Mouse (Mus musculus): ENCODE measurements around the gene Cbfa2t3. TPM values are rescaled to one million over a fixed set of nuclear protein-coding genes. Genes with fewer than 3 reads are reported as not detected.

Gene Cbfa2t3
- polyA plus RNA-seq, 2 experiments: 1.9 to 3.3 TPM

GRCm38 (mm10) chr8:122652643-122653042 lies 46.3 kb downstream of the Cbfa2t3 start:
- DNase-seq (ENCODE audit: low read depth in 3 of 3, low spot score in 3 of 3) (no peak), ATAC-seq (ENCODE audit: insufficient read depth) (no peak)
- WGBS (ENCODE audit: insufficient replicate concordance): 60% methylated on average over 6 of the region's 6 CpGs
- no peaks in the 10 kb centered on the region; the same call in none of the 2 replicates for H3K36me3 ChIP-seq (replicated peaks; ENCODE audit: control insufficient read depth, insufficient read depth, low read depth)
- no peak overlapping the region for H3K9ac ChIP-seq (replicated peaks)
- no peaks in the 10 kb centered on the region for H3K9me3 ChIP-seq (ENCODE audit: control insufficient read depth, low read length)
- no peak overlapping the region for H3K4me3 ChIP-seq (ENCODE audit: insufficient read depth in 1 of 2, low read depth in 2 of 2, low read length in 2 of 2)
- TF ChIP-seq EP300 (IDR thresholded peaks at IDR 0.05; ENCODE audit: low read depth) (no peak), CTCF (IDR thresholded peaks at IDR 0.05; ENCODE audit: low read depth) (no peak)
- no peaks in the 10 kb centered on the region for H3K27me3 ChIP-seq (ENCODE audit: control insufficient read depth, insufficient read depth, low read length)
- no peaks in the 10 kb centered on the region for H3K4me1 ChIP-seq (replicated peaks; ENCODE audit: control insufficient read depth in 2 of 2, insufficient read depth in 2 of 2, low read length in 1 of 2)
- H3K4me2 ChIP-seq (ENCODE audit: low read depth): no peak overlapping the region
- H3K27ac ChIP-seq: no peak overlapping the region

- H3K9ac ChIP-seq (replicated peaks): no peak overlapping the region
- no peaks in the 10 kb centered on the region for H3K4me1 ChIP-seq (replicated peaks; ENCODE audit: control insufficient read depth in 2 of 2, insufficient read depth in 2 of 2, low read length in 1 of 2)
- WGBS (ENCODE audit: insufficient replicate concordance): 71% methylated on average over 16 of the region's 16 CpGs
- no peak for ATAC-seq (ENCODE audit: insufficient read depth)
- no peak for DNase-seq (ENCODE audit: low read depth in 3 of 3, low spot score in 3 of 3)
- H3K27me3 ChIP-seq (ENCODE audit: control insufficient read depth, insufficient read depth, low read length): no peaks in the 10 kb centered on the region
- H3K4me2 ChIP-seq (ENCODE audit: low read depth): no peak overlapping the region
- H3K4me3 ChIP-seq (ENCODE audit: insufficient read depth in 1 of 2, low read depth in 2 of 2, low read length in 2 of 2): no peak overlapping the region
- H3K36me3 ChIP-seq (replicated peaks; ENCODE audit: control insufficient read depth, insufficient read depth, low read depth): no peaks in the 10 kb centered on the region; the same call in none of the 2 replicates
- H3K9me3 ChIP-seq (ENCODE audit: control insufficient read depth, low read length): no peaks in the 10 kb centered on the region
- no peak overlapping the region for H3K27ac ChIP-seq
- TF ChIP-seq EP300 (IDR thresholded peaks at IDR 0.05; ENCODE audit: low read depth) (no peak), CTCF (IDR thresholded peaks at IDR 0.05; ENCODE audit: low read depth) (no peak)
These were observed 47.5 kb downstream of the Cbfa2t3 start for GRCm38 (mm10) chr8:122651326-122651921.

DNA sequence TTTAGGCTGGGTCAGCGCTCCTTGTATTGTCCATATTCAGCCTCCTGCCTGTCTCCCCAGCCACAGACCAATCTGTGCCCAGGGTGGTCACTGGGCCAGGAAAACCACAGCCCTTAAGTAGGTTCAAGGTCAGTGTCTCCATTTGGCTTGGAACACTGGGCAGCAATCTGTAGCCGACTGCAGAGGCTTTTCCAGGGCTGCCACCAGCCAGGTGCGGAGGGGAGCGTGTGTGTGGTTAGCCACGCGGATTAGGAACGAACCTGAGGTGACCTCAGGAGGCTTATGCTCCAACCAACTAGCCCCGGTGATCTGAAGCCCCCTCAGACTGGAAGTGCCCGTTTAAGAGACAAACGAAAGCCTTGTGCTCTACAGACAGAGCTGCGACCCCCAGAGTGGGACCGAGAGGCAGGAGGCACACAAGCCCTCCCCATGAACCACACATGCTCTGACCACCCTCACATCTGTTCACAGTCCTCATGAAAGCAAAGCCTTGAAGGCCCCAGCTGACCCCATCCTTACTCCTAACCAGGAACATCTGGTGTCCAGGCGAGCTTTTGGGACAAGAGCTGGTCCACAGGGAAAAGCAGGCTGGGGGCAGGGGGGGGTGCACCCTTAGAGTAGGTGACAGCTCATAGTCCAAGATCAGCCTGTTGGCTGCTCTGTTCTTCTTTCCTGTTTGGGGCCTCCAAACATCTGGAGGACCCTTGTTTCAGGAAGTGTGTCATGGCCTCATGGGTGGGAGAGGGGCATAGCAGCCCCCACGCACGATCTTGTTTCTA lies 50.5 kb downstream of the Cbfa2t3 start:
- no peaks in the 10 kb centered on the region for H3K27me3 ChIP-seq (ENCODE audit: control insufficient read depth, insufficient read depth, low read length)
- WGBS (ENCODE audit: insufficient replicate concordance): 81% methylated on average over 15 of the region's 15 CpGs
- ATAC-seq (ENCODE audit: insufficient read depth) (no peak), DNase-seq (ENCODE audit: low read depth in 3 of 3, low spot score in 3 of 3) (no peak)
- no peaks in the 10 kb centered on the region for H3K4me1 ChIP-seq (replicated peaks; ENCODE audit: control insufficient read depth in 2 of 2, insufficient read depth in 2 of 2, low read length in 1 of 2)
- no peak overlapping the region for H3K27ac ChIP-seq
- H3K9ac ChIP-seq (replicated peaks): no peak overlapping the region
- H3K4me2 ChIP-seq (ENCODE audit: low read depth): no peak overlapping the region
- TF ChIP-seq EP300 (IDR thresholded peaks at IDR 0.05; ENCODE audit: low read depth) (no peak), CTCF (IDR thresholded peaks at IDR 0.05; ENCODE audit: low read depth) (no peak)
- H3K9me3 ChIP-seq (ENCODE audit: control insufficient read depth, low read length): no peaks in the 10 kb centered on the region
- no peak overlapping the region for H3K4me3 ChIP-seq (ENCODE audit: insufficient read depth in 1 of 2, low read depth in 2 of 2, low read length in 2 of 2)
- no peaks in the 10 kb centered on the region; the same call in none of the 2 replicates for H3K36me3 ChIP-seq (replicated peaks; ENCODE audit: control insufficient read depth, insufficient read depth, low read depth)

DNA sequence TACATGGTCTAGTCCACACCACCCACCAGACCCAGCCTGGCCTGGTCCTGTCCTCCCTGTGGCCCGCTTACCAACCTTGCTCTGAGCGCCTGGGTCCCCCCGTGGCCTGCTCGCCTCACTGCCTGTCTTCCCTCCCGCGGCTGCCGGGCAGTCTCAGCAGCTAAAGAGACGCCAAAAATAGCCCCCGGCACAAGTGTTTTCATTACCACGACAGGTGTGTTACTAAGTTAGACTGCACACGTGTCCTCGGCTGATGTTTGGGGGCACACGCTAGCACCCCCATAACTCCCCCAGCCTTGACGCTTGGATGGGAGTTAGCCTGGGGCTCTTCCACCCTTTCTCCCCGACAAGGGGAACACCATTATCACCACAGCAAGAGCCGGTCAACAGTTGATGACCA lies 52.6 kb downstream of the Cbfa2t3 start:
- no peaks in the 10 kb centered on the region for H3K27me3 ChIP-seq (ENCODE audit: control insufficient read depth, insufficient read depth, low read length)
- 83% methylated on average over 16 of the region's 16 CpGs for WGBS (ENCODE audit: insufficient replicate concordance)
- H3K9me3 ChIP-seq (ENCODE audit: control insufficient read depth, low read length): no peaks in the 10 kb centered on the region
- H3K27ac ChIP-seq: no peak overlapping the region
- no peak overlapping the region for H3K4me3 ChIP-seq (ENCODE audit: insufficient read depth in 1 of 2, low read depth in 2 of 2, low read length in 2 of 2)
- no peaks in the 10 kb centered on the region for H3K4me1 ChIP-seq (replicated peaks; ENCODE audit: control insufficient read depth in 2 of 2, insufficient read depth in 2 of 2, low read length in 1 of 2)
- ATAC-seq (ENCODE audit: insufficient read depth) (no peak), DNase-seq (ENCODE audit: low read depth in 3 of 3, low spot score in 3 of 3) (no peak)
- no peak overlapping the region for H3K4me2 ChIP-seq (ENCODE audit: low read depth)
- no peaks in the 10 kb centered on the region; the same call in none of the 2 replicates for H3K36me3 ChIP-seq (replicated peaks; ENCODE audit: control insufficient read depth, insufficient read depth, low read depth)
- no peak overlapping the region for H3K9ac ChIP-seq (replicated peaks)
- TF ChIP-seq EP300 (IDR thresholded peaks at IDR 0.05; ENCODE audit: low read depth): no peak
- TF ChIP-seq CTCF (IDR thresholded peaks at IDR 0.05; ENCODE audit: low read depth): no peak

GRCm38 (mm10) chr8:122644175-122644954 lies 54.5 kb downstream of the Cbfa2t3 start:
- Histone ChIP-seq H3K4me2 (ENCODE audit: low read depth) (no peak overlapping the region), H3K27ac (no peak overlapping the region), H3K4me3 (ENCODE audit: insufficient read depth in 1 of 2, low read depth in 2 of 2, low read length in 2 of 2) (no peak overlapping the region), H3K9me3 (ENCODE audit: control insufficient read depth, low read length) (no peaks in the 10 kb centered on the region), H3K9ac (replicated peaks) (no peak overlapping the region), H3K27me3 (ENCODE audit: control insufficient read depth, insufficient read depth, low read length) (no peaks in the 10 kb centered on the region), H3K4me1 (replicated peaks; ENCODE audit: control insufficient read depth in 2 of 2, insufficient read depth in 2 of 2, low read length in 1 of 2) (no peaks in the 10 kb centered on the region), H3K36me3 (replicated peaks; ENCODE audit: control insufficient read depth, insufficient read depth, low read depth) (no peaks in the 10 kb centered on the region; the same call in none of the 2 replicates)
- 68% methylated on average over 6 of the region's 6 CpGs for WGBS (ENCODE audit: insufficient replicate concordance)
- TF ChIP-seq EP300 (IDR thresholded peaks at IDR 0.05; ENCODE audit: low read depth): no peak
- no peak for TF ChIP-seq CTCF (IDR thresholded peaks at IDR 0.05; ENCODE audit: low read depth)
- ATAC-seq (ENCODE audit: insufficient read depth) (no peak), DNase-seq (ENCODE audit: low read depth in 3 of 3, low spot score in 3 of 3) (no peak)

All from liver, embryonic 14.5 days (tissue).